Mouse (Mus musculus) ES-E14 (cell line): Measurements from ENCODE around the gene Rab17. TPM values are rescaled to one million over a fixed set of nuclear protein-coding genes. Genes with fewer than 3 reads are reported as not detected.

ENCODE experiments used
- DNase-seq: peaks from one replicate; pipeline ENCODE4 v3.0.0-alpha.2; 2013; ENCODE audit warnings: low read depth, low spot score
- H3K27ac ChIP-seq: 2 replicates; pipeline ENCODE4 v1.5.1; 2012; ENCODE audit warnings: low read depth, mild to moderate bottlenecking, low read length, moderate library complexity, mixed read lengths; ENCODE audit not compliant: poor library complexity, insufficient read depth, severe bottlenecking
- H3K36me3 ChIP-seq: 2 replicates; pipeline ENCODE4 v1.6.1; 2012; ENCODE audit warnings: mild to moderate bottlenecking, low read length, moderate library complexity, mixed read lengths; ENCODE audit not compliant: control insufficient read depth, poor library complexity, insufficient read depth, severe bottlenecking
- H3K4me1 ChIP-seq, 2 experiments: fragments of 150-350 bp in 1 of 2; sonication (generic) in 1 of 2; 2 replicates each; pipeline ENCODE4 v1.6.1; 2012; ENCODE audit warnings: low read length in 2 of 2, mild to moderate bottlenecking in 1 of 2, mixed read lengths in 1 of 2; ENCODE audit not compliant: control insufficient read depth in 2 of 2, insufficient read depth in 2 of 2, poor library complexity in 1 of 2
- H3K4me3 ChIP-seq, 2 experiments: fragments of 150-350 bp in 1 of 2; sonication (generic) in 1 of 2; 2 replicates each; pipeline ENCODE4 v1.5.1; 2012; ENCODE audit warnings: low read length in 2 of 2, low read depth in 1 of 2, mild to moderate bottlenecking in 1 of 2, mixed read lengths in 1 of 2; ENCODE audit not compliant: insufficient read depth in 1 of 2, poor library complexity in 1 of 2, severe bottlenecking in 1 of 2
- H3K9ac ChIP-seq: 2 replicates; pipeline ENCODE4 v1.6.1; 2012; ENCODE audit warnings: low read depth, mild to moderate bottlenecking, low read length, mixed read lengths; ENCODE audit not compliant: poor library complexity, insufficient read depth, severe bottlenecking
- H3K9me3 ChIP-seq: fragments of 150-350 bp; sonication (generic); 2 replicates; pipeline ENCODE4 v1.6.1; 2012; ENCODE audit warnings: low read depth, mild to moderate bottlenecking, low read length; ENCODE audit not compliant: control insufficient read depth, insufficient read depth
- CHD2 ChIP-seq: IDR thresholded peaks from 2 replicates; pipeline ENCODE4 v1.6.1; 2014; ENCODE audit warnings: mild to moderate bottlenecking, low read depth, low read length, inconsistent platforms
- HCFC1 ChIP-seq: IDR thresholded peaks from 2 replicates; pipeline ENCODE4 v1.6.1; 2012; ENCODE audit warnings: low read length, inconsistent platforms, borderline replicate concordance; ENCODE audit not compliant: insufficient read depth
- MAFK ChIP-seq: IDR thresholded peaks from 2 replicates; pipeline ENCODE4 v1.6.1; 2014; ENCODE audit warnings: mild to moderate bottlenecking, low read depth, low read length, inconsistent platforms; ENCODE audit not compliant: insufficient read depth
- ZC3H11A ChIP-seq: IDR thresholded peaks from 2 replicates; pipeline ENCODE4 v1.6.1; 2012; ENCODE audit warnings: low read depth, mild to moderate bottlenecking, inconsistent platforms, low read length, borderline replicate concordance
- ZNF384 ChIP-seq: IDR thresholded peaks from 2 replicates; pipeline ENCODE4 v1.6.1; 2012; ENCODE audit warnings: low read depth, low read length, inconsistent platforms
- in situ Hi-C, 2 experiments: fragments of 600-800 bp; cut with MboI; formaldehyde crosslinking; loops; one replicate each; pipeline ENCODE4 v1.15.1; 2025; ENCODE audit warnings: low sequenced_read_pairs in 2 of 2, inconsistent platforms in 1 of 2; ENCODE audit not compliant: unreplicated experiment in 2 of 2
- total RNA-seq: library from RNA; depleted of rRNA; stranded (reverse); fragments of 300-350 nt; gene quantifications from 2 replicates; pipeline ENCODE4 v1.2.3, GENCODE M21; 2012

The Rab17 gene
- total RNA-seq, 1 experiment: 0.62 TPM

DNA sequence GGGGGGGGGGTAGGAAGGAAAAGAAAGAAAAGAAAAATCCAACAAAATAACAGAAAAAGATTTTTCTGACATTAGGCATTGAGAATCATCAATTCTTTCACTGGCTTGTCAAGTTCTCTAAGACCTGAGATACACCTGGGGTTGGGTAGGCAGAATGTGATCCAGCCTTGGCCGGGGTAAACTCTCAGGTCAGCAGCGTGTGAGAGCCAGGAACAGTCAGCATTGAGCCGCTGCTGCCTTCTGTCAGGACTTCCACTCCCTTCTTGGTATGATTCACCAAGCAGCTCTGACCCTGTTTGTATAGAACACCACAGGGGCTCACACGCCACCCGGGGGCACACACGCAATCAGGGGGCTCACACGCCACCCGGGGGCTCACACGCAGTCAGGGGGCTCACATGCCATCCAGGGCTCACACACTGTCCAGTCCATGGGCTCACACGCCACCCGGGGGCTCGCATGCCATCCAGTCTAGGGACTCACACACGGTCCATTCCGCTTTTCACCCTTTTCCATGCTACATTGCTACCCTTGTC lies 38.8 kb upstream of the Rab17 start:
- TF ChIP-seq CHD2: no peak
- no peak for TF ChIP-seq MAFK
- TF ChIP-seq HCFC1: no peak
- no peak for TF ChIP-seq ZC3H11A
- TF ChIP-seq ZNF384: no peak
- Histone ChIP-seq H3K9me3 (no peaks in the 10 kb centered on the region), H3K4me1 (no peaks in the 10 kb centered on the region), H3K4me3 (no peak overlapping the region), H3K27ac (no peak overlapping the region), H3K36me3 (no peaks in the 10 kb centered on the region), H3K9ac (no peak overlapping the region)
- in situ Hi-C loops: no loop called here
- DNase-seq: no peak

DNA sequence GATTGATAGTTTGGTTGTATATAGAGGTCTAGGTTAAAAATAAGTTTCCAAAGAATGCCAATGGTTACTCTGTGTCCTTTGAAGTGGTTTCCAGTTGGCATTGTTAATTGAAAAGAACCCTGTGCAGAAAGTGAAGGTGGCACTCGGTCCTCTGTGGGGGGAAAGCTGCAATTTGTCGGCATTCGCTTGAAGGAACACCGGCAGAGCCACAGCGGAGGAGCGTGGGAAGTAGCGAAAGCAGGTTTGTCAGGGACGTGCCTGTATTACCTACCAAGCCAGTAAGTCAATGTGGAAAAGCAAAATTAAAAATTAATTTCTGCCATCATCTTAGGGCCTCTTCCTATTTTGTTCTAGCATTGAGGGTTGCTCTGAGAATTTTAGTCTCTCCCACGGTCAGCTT lies 37.2 kb upstream of the Rab17 start:
- Histone ChIP-seq H3K9me3 (no peaks in the 10 kb centered on the region), H3K9ac (no peak overlapping the region), H3K36me3 (no peaks in the 10 kb centered on the region), H3K27ac (no peak overlapping the region), H3K4me1 (no peaks in the 10 kb centered on the region), H3K4me3 (no peak overlapping the region)
- TF ChIP-seq ZNF384 (no peak), MAFK (no peak), ZC3H11A (no peak), CHD2 (no peak), HCFC1 (no peak)
- DNase-seq: no peak
- in situ Hi-C loops: no loop called here

DNA sequence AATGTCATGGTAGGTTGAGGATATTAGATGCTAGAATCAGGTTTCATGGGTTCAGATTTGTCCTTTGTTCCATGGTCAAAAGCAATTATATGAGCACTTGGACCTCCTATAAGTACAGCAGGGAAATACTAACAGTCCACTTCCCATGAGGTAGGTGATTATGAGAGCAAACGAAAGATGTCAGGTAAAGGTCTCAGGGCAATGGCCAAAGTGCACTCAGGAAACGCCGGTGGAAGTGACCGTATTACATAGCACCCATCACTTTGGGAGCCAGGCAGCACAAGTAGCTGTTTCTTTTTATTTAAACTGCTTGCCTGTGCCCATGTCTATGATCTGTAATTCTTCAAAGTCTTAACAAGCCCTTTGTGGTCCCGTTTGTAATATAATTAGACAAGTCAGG lies 36.6 kb upstream of the Rab17 start:
- in situ Hi-C loops: no loop called here
- no peak for TF ChIP-seq ZC3H11A
- no peak for TF ChIP-seq HCFC1
- no peak for TF ChIP-seq MAFK
- TF ChIP-seq ZNF384: no peak
- TF ChIP-seq CHD2: no peak

DNA sequence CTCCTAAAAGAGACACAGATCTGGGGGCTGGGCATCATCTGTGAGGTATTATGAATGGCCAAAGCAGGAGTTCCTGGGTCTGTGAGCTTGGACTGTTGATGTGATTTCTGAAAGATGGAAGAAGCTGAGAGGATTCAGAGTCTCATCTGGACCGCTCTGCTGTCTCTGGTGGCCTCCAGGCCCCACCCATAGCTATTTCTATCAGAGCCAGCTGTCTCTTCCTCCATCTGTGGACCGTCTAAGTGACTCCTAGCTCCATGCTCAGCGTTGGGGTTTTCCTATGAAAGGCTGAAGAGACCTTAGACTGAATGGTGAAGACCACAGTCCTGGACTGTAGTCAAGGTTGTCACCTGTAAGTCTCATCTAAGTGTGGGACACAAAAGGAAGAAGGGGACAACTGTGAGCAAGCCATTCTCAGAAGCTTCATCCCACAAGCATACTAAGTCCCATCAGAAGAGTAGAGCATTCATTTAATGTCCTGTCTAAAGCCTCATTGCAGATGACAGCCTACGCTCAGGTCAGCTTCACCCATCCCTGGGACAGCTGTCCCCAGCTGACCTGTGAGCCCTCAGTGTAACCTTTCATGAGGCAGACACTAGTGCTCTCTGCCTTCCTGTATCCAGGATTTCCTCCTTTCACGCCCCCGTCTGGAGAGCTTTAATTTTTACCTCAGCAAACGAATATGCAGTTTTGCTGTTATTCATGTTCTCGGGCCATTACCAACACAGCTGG lies 34.2 kb upstream of the Rab17 start:
- Histone ChIP-seq H3K9me3 (no peaks in the 10 kb centered on the region), H3K4me3 (no peak overlapping the region), H3K9ac (no peak overlapping the region), H3K27ac (no peak overlapping the region), H3K4me1 (no peaks in the 10 kb centered on the region), H3K36me3 (no peaks in the 10 kb centered on the region)
- TF ChIP-seq HCFC1 (no peak), MAFK (no peak), ZNF384 (no peak), ZC3H11A (no peak), CHD2 (no peak)
- in situ Hi-C loops: no loop called here
- DNase-seq: no peak

More for the DNA sequence above, 36.6 kb upstream of the Rab17 start:
- DNase-seq: no peak
- Histone ChIP-seq H3K9me3 (no peaks in the 10 kb centered on the region), H3K4me1 (no peaks in the 10 kb centered on the region), H3K9ac (no peak overlapping the region), H3K27ac (no peak overlapping the region), H3K4me3 (no peak overlapping the region), H3K36me3 (no peaks in the 10 kb centered on the region)

DNA sequence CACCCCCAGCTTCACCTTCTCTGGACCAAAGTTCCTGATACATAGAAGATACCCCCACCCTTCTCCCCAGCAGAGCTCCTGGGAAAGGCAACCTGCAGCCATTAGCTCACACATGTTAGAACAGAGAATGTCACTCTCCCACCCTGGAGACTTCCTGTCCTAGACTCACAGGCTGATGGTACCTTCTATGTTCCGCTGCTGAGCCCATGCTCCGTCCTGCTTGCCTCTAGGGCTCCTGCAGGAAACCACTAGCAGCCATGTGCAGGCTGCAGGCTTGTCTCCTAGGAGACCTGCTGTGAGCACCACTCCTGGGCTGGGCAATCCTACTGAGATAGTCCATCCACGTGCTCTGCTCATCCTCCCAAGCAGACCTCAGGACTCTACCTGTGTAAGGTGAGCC lies 33.2 kb upstream of the Rab17 start:
- Histone ChIP-seq H3K27ac (no peak overlapping the region), H3K9ac (no peak overlapping the region), H3K36me3 (no peaks in the 10 kb centered on the region), H3K4me1 (0 out of 4 replicates have a peak, but pooled peaks cover 0 to 1% of the 10 kb centered on the region in 2 experiments), H3K9me3 (no peaks in the 10 kb centered on the region), H3K4me3 (no peak overlapping the region)
- in situ Hi-C loops: no loop called here
- TF ChIP-seq CHD2: no peak
- no peak for DNase-seq
